Mouse (Mus musculus): ENCODE data around the gene Zfp451. TPM values are rescaled to one million over a fixed set of nuclear protein-coding genes. Genes with fewer than 3 reads are reported as not detected.

Gene Zfp451
- polyA plus RNA-seq, 1 experiment from 2014 or later = 55.6 TPM

GRCm38 (mm10) chr1:33772106-33772505 lies 42.3 kb downstream of the Zfp451 start:
- H3K4me3 ChIP-seq (replicated peaks) = no peak overlapping the region
- no peaks in the 10 kb centered on the region for H3K27me3 ChIP-seq
- H3K36me3 ChIP-seq (replicated peaks) = peaks cover 64% of the 10 kb centered on the region
- no peaks in the 10 kb centered on the region for H3K9me3 ChIP-seq
- no peak overlapping the region for H3K4me2 ChIP-seq
- no peak overlapping the region for H3K9ac ChIP-seq
- H3K27ac ChIP-seq = no peak overlapping the region
- 95% methylated on average over 9 of the region's 9 CpGs for WGBS
- no peaks in the 10 kb centered on the region for H3K4me1 ChIP-seq
- no peak for ATAC-seq (ENCODE audit: low FRiP score)

- Histone ChIP-seq H3K36me3 (replicated peaks) (peaks cover 59% of the 10 kb centered on the region), H3K9ac (no peak overlapping the region), H3K27me3 (no peaks in the 10 kb centered on the region), H3K4me2 (no peak overlapping the region), H3K4me1 (no peaks in the 10 kb centered on the region), H3K9me3 (no peaks in the 10 kb centered on the region), H3K27ac (no peak overlapping the region), H3K4me3 (replicated peaks) (no peak overlapping the region)
- ATAC-seq (ENCODE audit: low FRiP score) = no peak
- 96% methylated on average over 10 of the region's 10 CpGs for WGBS
Observed at GRCm38 (mm10) chr1:33771621-33772020, 42.8 kb downstream of the Zfp451 start.

- Histone ChIP-seq H3K9ac (no peak overlapping the region), H3K4me2 (no peak overlapping the region), H3K9me3 (no peaks in the 10 kb centered on the region), H3K27me3 (no peaks in the 10 kb centered on the region), H3K36me3 (replicated peaks) (peaks cover 60% of the 10 kb centered on the region), H3K4me1 (no peaks in the 10 kb centered on the region), H3K27ac (no peak overlapping the region), H3K4me3 (replicated peaks) (no peak overlapping the region)
- ATAC-seq (ENCODE audit: low FRiP score) = no peak
Observed at GRCm38 (mm10) chr1:33768827-33769226, 45.6 kb downstream of the Zfp451 start.

GRCm38 (mm10) chr1:33768091-33768787 lies 46.2 kb downstream of the Zfp451 start:
- Histone ChIP-seq H3K27ac (no peak overlapping the region), H3K4me3 (replicated peaks) (no peak overlapping the region), H3K9me3 (no peaks in the 10 kb centered on the region), H3K27me3 (no peaks in the 10 kb centered on the region), H3K4me1 (no peaks in the 10 kb centered on the region), H3K4me2 (no peak overlapping the region), H3K36me3 (replicated peaks) (peaks cover 58% of the 10 kb centered on the region), H3K9ac (no peak overlapping the region)
- WGBS = 88% methylated on average over 1 of the region's 1 CpGs
- ATAC-seq (ENCODE audit: low FRiP score) = no peak

- Histone ChIP-seq H3K36me3 (replicated peaks) (peaks cover 48% of the 10 kb centered on the region), H3K9ac (no peak overlapping the region), H3K27ac (no peak overlapping the region), H3K4me3 (replicated peaks) (no peak overlapping the region), H3K4me1 (no peaks in the 10 kb centered on the region), H3K27me3 (no peaks in the 10 kb centered on the region), H3K4me2 (no peak overlapping the region), H3K9me3 (no peaks in the 10 kb centered on the region)
- ATAC-seq (ENCODE audit: low FRiP score) = no peak
- WGBS = 66% methylated on average over 16 of the region's 16 CpGs
Observed at GRCm38 (mm10) chr1:33766520-33767508, 47.6 kb downstream of the Zfp451 start.

GRCm38 (mm10) chr1:33765468-33766080 lies 48.8 kb downstream of the Zfp451 start:
- ATAC-seq (ENCODE audit: low FRiP score) = no peak
- Histone ChIP-seq H3K4me2 (no peak overlapping the region), H3K36me3 (replicated peaks) (peaks cover 38% of the 10 kb centered on the region), H3K4me3 (replicated peaks) (no peak overlapping the region), H3K27ac (no peak overlapping the region), H3K9me3 (no peaks in the 10 kb centered on the region), H3K27me3 (no peaks in the 10 kb centered on the region), H3K4me1 (no peaks in the 10 kb centered on the region), H3K9ac (no peak overlapping the region)
- 86% methylated on average over 11 of the region's 11 CpGs for WGBS

- ATAC-seq (ENCODE audit: low FRiP score) = no peak
- H3K27me3 ChIP-seq = no peaks in the 10 kb centered on the region
- H3K36me3 ChIP-seq (replicated peaks) = peaks cover 27% of the 10 kb centered on the region
- H3K4me1 ChIP-seq = no peaks in the 10 kb centered on the region
- WGBS = 56% methylated on average over 2 of the region's 2 CpGs
- H3K4me3 ChIP-seq (replicated peaks) = no peak overlapping the region
- H3K27ac ChIP-seq = no peak overlapping the region
- no peak overlapping the region for H3K4me2 ChIP-seq
- H3K9ac ChIP-seq = no peak overlapping the region
- H3K9me3 ChIP-seq = no peaks in the 10 kb centered on the region
Observed at GRCm38 (mm10) chr1:33763826-33764225, 50.6 kb downstream of the Zfp451 start.

GRCm38 (mm10) chr1:33758488-33758887 lies 55.9 kb downstream of the Zfp451 start:
- Histone ChIP-seq H3K4me2 (no peak overlapping the region), H3K27ac (no peak overlapping the region), H3K9me3 (no peaks in the 10 kb centered on the region), H3K4me3 (replicated peaks) (no peak overlapping the region), H3K4me1 (peaks cover 18% of the 10 kb centered on the region), H3K27me3 (no peaks in the 10 kb centered on the region), H3K36me3 (replicated peaks) (peaks cover 10% of the 10 kb centered on the region; the same call in 1 of the 2 replicates), H3K9ac (no peak overlapping the region)
- no peak for ATAC-seq (ENCODE audit: low FRiP score)
- 69% methylated on average over 4 of the region's 4 CpGs for WGBS

- peaks cover 18% of the 10 kb centered on the region for H3K4me1 ChIP-seq
- peaks cover 9% of the 10 kb centered on the region; the same call in 1 of the 2 replicates for H3K36me3 ChIP-seq (replicated peaks)
- H3K9me3 ChIP-seq = no peaks in the 10 kb centered on the region
- H3K4me3 ChIP-seq (replicated peaks) = peak within 1 kb of the TSS; percentile 58
- H3K4me2 ChIP-seq = peak within 1 kb of the TSS; percentile 86
- H3K9ac ChIP-seq = peak within 1 kb of the TSS; percentile 79
- ATAC-seq (ENCODE audit: low FRiP score) = peak; percentile 87
- 0 out of 2 replicates have a peak within 1 kb of the TSS, but pooled peaks have one; percentile 0 for H3K27ac ChIP-seq
- H3K27me3 ChIP-seq = no peaks in the 10 kb centered on the region
- WGBS = 1% methylated on average over 54 of the region's 61 CpGs
Observed at GRCm38 (mm10) chr1:33757491-33758041, 56.8 kb downstream of the Zfp451 start, which contains the start of gene Bag2. Bag2 (minus strand) TSS chr1:33757795.

- Histone ChIP-seq H3K9me3 (no peaks in the 10 kb centered on the region), H3K27ac (no peak overlapping the region), H3K4me2 (peak overlapping the region; percentile 86), H3K27me3 (no peaks in the 10 kb centered on the region), H3K36me3 (replicated peaks) (peaks cover 7% of the 10 kb centered on the region; the same call in 1 of the 2 replicates), H3K4me3 (replicated peaks) (peak overlapping the region; percentile 58), H3K4me1 (peaks cover 18% of the 10 kb centered on the region), H3K9ac (peak overlapping the region; percentile 79)
- WGBS = 6% methylated on average over 14 of the region's 14 CpGs
- ATAC-seq (ENCODE audit: low FRiP score) = peak; percentile 50
Observed at GRCm38 (mm10) chr1:33757033-33757413, 57.4 kb downstream of the Zfp451 start.

- Histone ChIP-seq H3K4me2 (peak overlapping the region; percentile 86), H3K4me3 (replicated peaks) (peak overlapping the region; percentile 58), H3K4me1 (peaks cover 18% of the 10 kb centered on the region), H3K27me3 (no peaks in the 10 kb centered on the region), H3K27ac (no peak overlapping the region), H3K9ac (no peak overlapping the region), H3K9me3 (no peaks in the 10 kb centered on the region), H3K36me3 (replicated peaks) (peaks cover 5% of the 10 kb centered on the region; the same call in 1 of the 2 replicates)
- ATAC-seq (ENCODE audit: low FRiP score) = no peak
- 26% methylated on average over 18 of the region's 18 CpGs for WGBS
Observed at GRCm38 (mm10) chr1:33756258-33757032, 58.0 kb downstream of the Zfp451 start.

Measured in forebrain, embryonic 12.5 days (tissue).